Mouse (Mus musculus): Measurements from ENCODE around the gene Krt76. TPM values are rescaled to one million over a fixed set of nuclear protein-coding genes. Genes with fewer than 3 reads are reported as not detected.

Gene Krt76
- total and polyA plus RNA-seq, 2 experiments from 2014 or later = not detected

DNA sequence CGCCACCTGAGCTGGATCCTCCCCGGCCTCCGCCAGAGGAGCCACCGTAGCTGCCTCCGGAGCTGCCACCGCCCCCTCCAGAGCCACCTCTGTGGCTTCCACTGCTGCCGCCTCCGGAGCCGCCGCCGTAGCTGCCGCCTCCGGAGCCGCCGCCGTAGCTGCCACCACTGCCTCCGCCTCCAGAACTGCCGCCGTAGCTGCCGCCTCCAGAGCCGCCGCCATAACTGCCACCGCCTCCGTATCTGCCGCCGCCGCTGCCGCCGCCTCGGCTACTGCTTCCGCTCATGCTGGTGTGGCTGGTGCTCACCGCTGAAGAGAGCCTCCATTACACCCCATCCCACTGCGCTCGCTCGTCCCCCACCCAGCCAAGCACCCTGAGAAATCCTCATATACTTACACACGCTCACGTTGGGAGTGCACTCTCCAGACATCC lies 46.7 kb downstream of the Krt76 start:
- peak overlapping the region; percentile 65 for H3K9ac ChIP-seq (replicated peaks; ENCODE audit: low read length, poor library complexity, severe bottlenecking)
- 0 out of 2 replicates have a peak, but pooled peaks have one; percentile 0 for TF ChIP-seq CTCF (IDR thresholded peaks at IDR 0.05)
- no peaks in the 10 kb centered on the region for H3K9me3 ChIP-seq (ENCODE audit: low read length)
- H3K36me3 ChIP-seq (ENCODE audit: insufficient read depth, low read length) = no peaks in the 10 kb centered on the region
- H3K27ac ChIP-seq (ENCODE audit: low read depth, low read length) = peak overlapping the region; percentile 86
- peak overlapping the region; percentile 74 for H3K4me2 ChIP-seq (ENCODE audit: low read depth, low read length, poor library complexity, severe bottlenecking)
- H3K4me1 ChIP-seq (ENCODE audit: insufficient read depth, low read length) = peaks cover 4% of the 10 kb centered on the region; the same call in 1 of the 2 replicates
- WGBS = 2% methylated on average over 34 of the region's 37 CpGs
- DNase-seq (ENCODE audit: low spot score) = peak; percentile 51
- H3K27me3 ChIP-seq (ENCODE audit: insufficient read depth, low read length) = no peaks in the 10 kb centered on the region
- peak; percentile 78 for ATAC-seq (ENCODE audit: low FRiP score)
- H3K4me3 ChIP-seq (ENCODE audit: low read depth, low read length) = peak overlapping the region; percentile 45

GRCm38 (mm10) chr15:101843192-101843591 lies 49.5 kb downstream of the Krt76 start:
- Histone ChIP-seq H3K4me1 (ENCODE audit: insufficient read depth, low read length) (peaks cover 4% of the 10 kb centered on the region; the same call in 1 of the 2 replicates), H3K9ac (replicated peaks; ENCODE audit: low read length, poor library complexity, severe bottlenecking) (no peak overlapping the region), H3K36me3 (ENCODE audit: insufficient read depth, low read length) (no peaks in the 10 kb centered on the region), H3K9me3 (ENCODE audit: low read length) (no peaks in the 10 kb centered on the region), H3K27me3 (ENCODE audit: insufficient read depth, low read length) (no peaks in the 10 kb centered on the region), H3K4me2 (ENCODE audit: low read depth, low read length, poor library complexity, severe bottlenecking) (no peak overlapping the region), H3K4me3 (ENCODE audit: low read depth, low read length) (no peak overlapping the region), H3K27ac (ENCODE audit: low read depth, low read length) (no peak overlapping the region)
- no peak for ATAC-seq (ENCODE audit: low FRiP score)
- no peak for TF ChIP-seq CTCF (IDR thresholded peaks at IDR 0.05)
- no peak for DNase-seq (ENCODE audit: low spot score)
- 63% methylated on average over 9 of the region's 9 CpGs for WGBS

GRCm38 (mm10) chr15:101834784-101835328 lies 57.9 kb downstream of the Krt76 start:
- H3K4me1 ChIP-seq (ENCODE audit: insufficient read depth, low read length) = no peaks in the 10 kb centered on the region
- H3K36me3 ChIP-seq (ENCODE audit: insufficient read depth, low read length) = no peaks in the 10 kb centered on the region
- no peak overlapping the region for H3K4me3 ChIP-seq (ENCODE audit: low read depth, low read length)
- ATAC-seq (ENCODE audit: low FRiP score) = no peak
- WGBS = 64% methylated on average over 5 of the region's 5 CpGs
- no peaks in the 10 kb centered on the region for H3K9me3 ChIP-seq (ENCODE audit: low read length)
- H3K4me2 ChIP-seq (ENCODE audit: low read depth, low read length, poor library complexity, severe bottlenecking) = no peak overlapping the region
- TF ChIP-seq CTCF (IDR thresholded peaks at IDR 0.05) = no peak; the same call in 1 of the 2 replicates
- no peak overlapping the region for H3K27ac ChIP-seq (ENCODE audit: low read depth, low read length)
- no peak overlapping the region for H3K9ac ChIP-seq (replicated peaks; ENCODE audit: low read length, poor library complexity, severe bottlenecking)
- H3K27me3 ChIP-seq (ENCODE audit: insufficient read depth, low read length) = no peaks in the 10 kb centered on the region
- no peak for DNase-seq (ENCODE audit: low spot score)

Small RNAs within 50 kb of the gene (microRNA-seq; reads per million reads assigned to microRNA genes)
- not detected for gene Gm44356 (ENCODE audit: borderline number of aligned reads)

Other genes with a start within 250 kb of the Krt76 start
- not detected in 2 replicates for gene Gm5478, start 245.5 kb downstream of the Krt76 start, total RNA-seq (2014; rRNA removed)
- not detected in 2 replicates for gene Gm5478, start 245.5 kb downstream of the Krt76 start, polyA plus RNA-seq (2015; fragmentation: Nextera tagmentation; extraction: Ambion mirVana)
- not detected in 2 replicates for gene Krt6b, start 212.6 kb downstream of the Krt76 start, total RNA-seq (2014; rRNA removed)
- 0.07 TPM in 1 of 2 replicates, not detected in the other for gene Krt6b, start 212.6 kb downstream of the Krt76 start, polyA plus RNA-seq (2015; fragmentation: Nextera tagmentation; extraction: Ambion mirVana)
- not detected in 2 replicates for gene Krt6a, start 198.6 kb downstream of the Krt76 start, total RNA-seq (2014; rRNA removed)
- gene Krt6a, start 198.6 kb downstream of the Krt76 start, polyA plus RNA-seq (2015; fragmentation: Nextera tagmentation; extraction: Ambion mirVana) = not detected in 2 replicates
- gene Krt5, start 180.0 kb downstream of the Krt76 start, total RNA-seq (2014; rRNA removed) = 6.4 TPM in 1 of 2 replicates, not detected in the other
- 0.14 TPM in 1 of 2 replicates, not detected in the other for gene Krt5, start 180.0 kb downstream of the Krt76 start, polyA plus RNA-seq (2015; fragmentation: Nextera tagmentation; extraction: Ambion mirVana)
- 2.8 TPM in 1 of 2 replicates, not detected in the other for gene Krt71, start 149.8 kb downstream of the Krt76 start, total RNA-seq (2014; rRNA removed)
- 0.25 and 0.27 TPM in 2 replicates for gene Krt71, start 149.8 kb downstream of the Krt76 start, polyA plus RNA-seq (2015; fragmentation: Nextera tagmentation; extraction: Ambion mirVana)
- not detected in 2 replicates for gene Krt72, start 106.5 kb downstream of the Krt76 start, total RNA-seq (2014; rRNA removed)
- not detected in 2 replicates for gene Krt72, start 106.5 kb downstream of the Krt76 start, polyA plus RNA-seq (2015; fragmentation: Nextera tagmentation; extraction: Ambion mirVana)
- gene Krt73, start 90.6 kb downstream of the Krt76 start, total RNA-seq (2014; rRNA removed) = 1.3 TPM in 1 of 2 replicates, not detected in the other
- gene Krt73, start 90.6 kb downstream of the Krt76 start, polyA plus RNA-seq (2015; fragmentation: Nextera tagmentation; extraction: Ambion mirVana) = 0.36 and 0.39 TPM in 2 replicates
- gene Krt2, start 74.8 kb downstream of the Krt76 start, total RNA-seq (2014; rRNA removed) = not detected in 2 replicates
- 0.12 TPM in 1 of 2 replicates, not detected in the other for gene Krt2, start 74.8 kb downstream of the Krt76 start, polyA plus RNA-seq (2015; fragmentation: Nextera tagmentation; extraction: Ambion mirVana)
- gene Krt1, start 42.1 kb downstream of the Krt76 start, total RNA-seq (2014; rRNA removed) = 18.3 and 45.5 TPM in 2 replicates
- gene Krt1, start 42.1 kb downstream of the Krt76 start, polyA plus RNA-seq (2015; fragmentation: Nextera tagmentation; extraction: Ambion mirVana) = 20.0 and 22.7 TPM in 2 replicates
- gene Krt77, start 23.2 kb downstream of the Krt76 start, total RNA-seq (2014; rRNA removed) = 1.2 and 1.4 TPM in 2 replicates
- 1.5 and 1.6 TPM in 2 replicates for gene Krt77, start 23.2 kb downstream of the Krt76 start, polyA plus RNA-seq (2015; fragmentation: Nextera tagmentation; extraction: Ambion mirVana)
- gene Krt4, start 31.8 kb upstream of the Krt76 start, total RNA-seq (2014; rRNA removed) = 0.38 TPM in 1 of 2 replicates, not detected in the other
- not detected in 2 replicates for gene Krt4, start 31.8 kb upstream of the Krt76 start, polyA plus RNA-seq (2015; fragmentation: Nextera tagmentation; extraction: Ambion mirVana)
- 2.3 TPM in 1 of 2 replicates, not detected in the other for gene Krt79, start 47.4 kb upstream of the Krt76 start, total RNA-seq (2014; rRNA removed)
- gene Krt79, start 47.4 kb upstream of the Krt76 start, polyA plus RNA-seq (2015; fragmentation: Nextera tagmentation; extraction: Ambion mirVana) = 0.15 and 0.28 TPM in 2 replicates
- 0.49 TPM in 1 of 2 replicates, not detected in the other for gene Krt78, start 61.4 kb upstream of the Krt76 start, total RNA-seq (2014; rRNA removed)
- not detected in 2 replicates for gene Krt78, start 61.4 kb upstream of the Krt76 start, polyA plus RNA-seq (2015; fragmentation: Nextera tagmentation; extraction: Ambion mirVana)
- 0.61 and 1.6 TPM in 2 replicates for gene Krt8, start 111.6 kb upstream of the Krt76 start, total RNA-seq (2014; rRNA removed)
- gene Krt8, start 111.6 kb upstream of the Krt76 start, polyA plus RNA-seq (2015; fragmentation: Nextera tagmentation; extraction: Ambion mirVana) = 0.60 and 0.63 TPM in 2 replicates
- 0.99 and 1.7 TPM in 2 replicates for gene Krt18, start 135.3 kb upstream of the Krt76 start, total RNA-seq (2014; rRNA removed)
- gene Krt18, start 135.3 kb upstream of the Krt76 start, polyA plus RNA-seq (2015; fragmentation: Nextera tagmentation; extraction: Ambion mirVana) = 1.8 and 2.1 TPM in 2 replicates
- 161 and 169 TPM in 2 replicates for gene Eif4b, start 180.9 kb upstream of the Krt76 start, total RNA-seq (2014; rRNA removed)
- gene Eif4b, start 180.9 kb upstream of the Krt76 start, polyA plus RNA-seq (2015; fragmentation: Nextera tagmentation; extraction: Ambion mirVana) = 65.8 and 68.2 TPM in 2 replicates
- 18.1 and 20.4 TPM in 2 replicates for gene Tns2, start 207.5 kb upstream of the Krt76 start, total RNA-seq (2014; rRNA removed)
- gene Tns2, start 207.5 kb upstream of the Krt76 start, polyA plus RNA-seq (2015; fragmentation: Nextera tagmentation; extraction: Ambion mirVana) = 5.1 and 6.3 TPM in 2 replicates
- gene Spryd3, start 243.3 kb upstream of the Krt76 start, total RNA-seq (2014; rRNA removed) = 120 and 134 TPM in 2 replicates
- 118 and 120 TPM in 2 replicates for gene Spryd3, start 243.3 kb upstream of the Krt76 start, polyA plus RNA-seq (2015; fragmentation: Nextera tagmentation; extraction: Ambion mirVana)